Mouse (Mus musculus): ENCODE data around the gene Fhl2.
"Not testable (repeated sequence)": the region's sequence is repeated elsewhere in the genome, so short reads cannot be mapped to it uniquely, and the experiment has no call there.

The Fhl2 gene

GRCm38 (mm10) chr1:43192471-43192870, 4.3 kb downstream of the Fhl2 start:
- no peak for DNase-seq (ENCODE audit: low read depth)

- DNase-seq (ENCODE audit: low read depth): peak; percentile 61
These were observed 5.7 kb downstream of the Fhl2 start for GRCm38 (mm10) chr1:43191078-43191477.

GRCm38 (mm10) chr1:43188893-43189292, 7.9 kb downstream of the Fhl2 start:
- DNase-seq (ENCODE audit: low read depth): not testable (repeated sequence)

GRCm38 (mm10) chr1:43186334-43186733, 10.4 kb downstream of the Fhl2 start:
- DNase-seq (ENCODE audit: low read depth): no peak

- DNase-seq (ENCODE audit: low read depth): no peak
These were observed 15.9 kb downstream of the Fhl2 start for GRCm38 (mm10) chr1:43180912-43181311.

GRCm38 (mm10) chr1:43178780-43179179, 18.0 kb downstream of the Fhl2 start:
- DNase-seq (ENCODE audit: low read depth): no peak

- no peak for DNase-seq (ENCODE audit: low read depth)
These were observed 18.4 kb downstream of the Fhl2 start for GRCm38 (mm10) chr1:43178378-43178777.

GRCm38 (mm10) chr1:43173283-43174226, 23.2 kb downstream of the Fhl2 start:
- DNase-seq (ENCODE audit: low read depth): peak; percentile 71

- DNase-seq (ENCODE audit: low read depth): no peak
These were observed 25.0 kb downstream of the Fhl2 start for GRCm38 (mm10) chr1:43171816-43172215.

GRCm38 (mm10) chr1:43171093-43171492, 25.7 kb downstream of the Fhl2 start:
- DNase-seq (ENCODE audit: low read depth): no peak

GRCm38 (mm10) chr1:43169661-43170060, 27.1 kb downstream of the Fhl2 start:
- DNase-seq (ENCODE audit: low read depth): no peak

- DNase-seq (ENCODE audit: low read depth): peak; percentile 98
These were observed 27.6 kb downstream of the Fhl2 start for GRCm38 (mm10) chr1:43169227-43169626.

GRCm38 (mm10) chr1:43168618-43169017, 28.2 kb downstream of the Fhl2 start:
- DNase-seq (ENCODE audit: low read depth): no peak

GRCm38 (mm10) chr1:43168026-43168425, 28.8 kb downstream of the Fhl2 start:
- no peak for DNase-seq (ENCODE audit: low read depth)

GRCm38 (mm10) chr1:43164582-43164981, 32.2 kb downstream of the Fhl2 start:
- DNase-seq (ENCODE audit: low read depth): no peak

- no peak for DNase-seq (ENCODE audit: low read depth)
These were observed 33.0 kb downstream of the Fhl2 start for GRCm38 (mm10) chr1:43163467-43164418.

- DNase-seq (ENCODE audit: low read depth): no peak
These were observed 33.7 kb downstream of the Fhl2 start for GRCm38 (mm10) chr1:43163084-43163466.

- DNase-seq (ENCODE audit: low read depth): no peak
These were observed 34.4 kb downstream of the Fhl2 start for GRCm38 (mm10) chr1:43162394-43162793.

- DNase-seq (ENCODE audit: low read depth): no peak
These were observed 37.4 kb downstream of the Fhl2 start for GRCm38 (mm10) chr1:43159429-43159828.

GRCm38 (mm10) chr1:43157907-43158306, 38.9 kb downstream of the Fhl2 start:
- DNase-seq (ENCODE audit: low read depth): no peak

GRCm38 (mm10) chr1:43154491-43154890, 42.3 kb downstream of the Fhl2 start:
- no peak for DNase-seq (ENCODE audit: low read depth)

GRCm38 (mm10) chr1:43153538-43153937, 43.2 kb downstream of the Fhl2 start:
- DNase-seq (ENCODE audit: low read depth): no peak

- DNase-seq (ENCODE audit: low read depth): no peak
These were observed 44.2 kb downstream of the Fhl2 start for GRCm38 (mm10) chr1:43152626-43153025.
